Mouse (Mus musculus): ENCODE measurements around the gene Calhm6. TPM values are rescaled to one million over a fixed set of nuclear protein-coding genes. Genes with fewer than 3 reads are reported as not detected.
A peak's percentile ranks its signal among the peaks of the same experiment; 100 is the strongest.

Gene Calhm6
- total and polyA plus RNA-seq, 2 experiments from 2014 or later = 0.29 to 0.84 TPM

DNA sequence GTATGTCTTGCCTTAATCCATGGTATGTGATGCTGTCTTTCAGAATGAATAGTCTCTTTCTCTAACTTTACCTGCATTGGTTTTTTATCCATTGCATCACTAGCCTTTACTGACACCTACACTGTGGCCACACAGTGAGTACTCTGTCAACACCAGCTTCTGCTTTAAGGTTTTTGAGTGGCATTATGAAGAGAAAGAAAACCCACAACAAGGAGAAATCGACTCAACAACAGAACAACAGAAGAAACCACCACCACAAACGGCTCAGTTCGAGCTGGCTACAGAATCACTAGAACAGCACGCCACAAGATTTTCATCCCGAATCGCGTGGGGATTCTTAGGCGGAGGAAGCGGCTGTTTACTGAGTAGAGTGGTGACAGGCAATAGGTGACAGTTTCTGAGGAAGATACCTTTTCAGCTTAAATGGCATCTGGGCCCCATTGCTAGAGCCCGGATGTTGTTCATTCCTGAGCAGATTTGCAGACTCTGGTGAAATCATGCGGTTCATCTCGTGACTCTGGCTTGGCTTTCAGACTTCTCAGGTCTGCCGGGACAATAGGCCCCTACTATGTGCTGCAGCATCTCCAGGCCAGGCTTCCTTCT lies 16.8 kb downstream of the Calhm6 start:
- no peak for TF ChIP-seq CTCF (IDR thresholded peaks at IDR 0.05; ENCODE audit: low read depth)
- ATAC-seq (no peak), DNase-seq (no peak)
- no peaks in the 10 kb centered on the region for H3K4me1 ChIP-seq (ENCODE audit: insufficient read depth)
- no peak overlapping the region for H3K4me2 ChIP-seq (ENCODE audit: low read depth)
- H3K27me3 ChIP-seq (ENCODE audit: insufficient read depth, low read length) = no peaks in the 10 kb centered on the region
- 85% methylated on average over 13 of the region's 13 CpGs for WGBS
- no peak overlapping the region for H3K27ac ChIP-seq (ENCODE audit: low read depth, low read length)
- H3K9me3 ChIP-seq (ENCODE audit: low read length) = no peaks in the 10 kb centered on the region
- H3K4me3 ChIP-seq (ENCODE audit: low read depth, low read length) = no peak overlapping the region
- H3K9ac ChIP-seq = no peak overlapping the region
- H3K36me3 ChIP-seq (ENCODE audit: insufficient read depth) = no peaks in the 10 kb centered on the region

DNA sequence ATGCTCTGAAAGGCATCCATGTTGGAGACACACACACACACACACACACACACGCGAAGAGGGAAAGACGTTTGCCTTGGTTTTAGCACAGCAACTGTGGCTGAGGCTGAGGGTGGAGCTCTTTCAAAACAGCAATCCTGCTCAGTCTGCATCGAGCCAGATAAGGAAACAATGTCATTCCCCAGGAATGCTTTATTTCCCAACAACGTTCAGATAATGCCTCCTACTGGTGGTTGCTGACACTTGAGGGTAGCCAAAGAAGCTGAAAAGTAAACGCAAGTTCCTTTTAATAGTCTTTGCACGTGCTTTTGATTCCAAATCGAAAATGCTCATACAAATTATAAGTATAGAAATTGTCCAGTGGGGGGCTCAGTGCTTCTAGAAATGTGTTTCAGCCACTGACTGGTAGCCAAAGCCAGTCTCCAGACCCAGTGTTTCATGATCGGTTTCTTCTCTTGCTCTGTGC lies 31.3 kb downstream of the Calhm6 start, which contains the start of gene Calhm5:
Gene Calhm5 (minus strand): TSS at position 102 of the 466 bp plus-strand sequence.
- no peaks in the 10 kb centered on the region for H3K9me3 ChIP-seq (ENCODE audit: low read length)
- WGBS = 17% methylated on average over 9 of the region's 9 CpGs
- peak within 1 kb of the TSS; percentile 38 for H3K4me2 ChIP-seq (ENCODE audit: low read depth)
- peak; percentile 66 for DNase-seq
- H3K4me1 ChIP-seq (ENCODE audit: insufficient read depth) = no peaks in the 10 kb centered on the region
- H3K36me3 ChIP-seq (ENCODE audit: insufficient read depth) = no peaks in the 10 kb centered on the region
- H3K27ac ChIP-seq (ENCODE audit: low read depth, low read length) = peak within 1 kb of the TSS; percentile 42; the same call in 1 of the 2 replicates
- peak within 1 kb of the TSS; percentile 23; the same call in 1 of the 2 replicates for H3K9ac ChIP-seq
- peak; percentile 69 for TF ChIP-seq CTCF (IDR thresholded peaks at IDR 0.05; ENCODE audit: low read depth)
- peak; percentile 88 for ATAC-seq
- no peaks in the 10 kb centered on the region for H3K27me3 ChIP-seq (ENCODE audit: insufficient read depth, low read length)
- peak within 1 kb of the TSS; percentile 6; the same call in 1 of the 2 replicates for H3K4me3 ChIP-seq (ENCODE audit: low read depth, low read length)

DNA sequence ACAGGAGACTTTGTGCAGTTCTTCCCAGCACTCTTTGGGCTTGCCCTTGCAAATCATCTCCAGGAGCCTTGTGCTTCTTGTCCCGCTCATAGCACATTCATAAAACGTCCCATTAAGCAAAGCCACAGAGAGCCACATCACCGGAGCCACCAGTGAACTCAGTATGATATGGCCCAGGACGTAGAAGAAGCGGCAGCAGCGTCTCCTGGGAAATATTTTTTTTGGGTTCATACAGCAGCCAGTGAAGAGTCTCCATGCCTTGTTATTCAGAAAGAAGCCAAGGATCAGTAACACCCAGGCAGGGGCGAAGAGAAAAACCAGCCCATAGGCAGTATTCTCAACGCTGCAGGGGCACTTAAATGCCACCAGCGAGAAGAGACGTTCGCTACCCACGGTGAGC lies 31.8 kb downstream of the Calhm6 start:
- H3K27ac ChIP-seq (ENCODE audit: low read depth, low read length) = peak overlapping the region; percentile 42; the same call in 1 of the 2 replicates
- WGBS = 59% methylated on average over 12 of the region's 12 CpGs

GRCm38 (mm10) chr10:34095147-34095546 lies 32.6 kb downstream of the Calhm6 start:
- 71% methylated on average over 2 of the region's 2 CpGs for WGBS
- ATAC-seq = no peak
- no peak for TF ChIP-seq CTCF (IDR thresholded peaks at IDR 0.05; ENCODE audit: low read depth)

More for the DNA sequence above, 31.8 kb downstream of the Calhm6 start:
- no peak for DNase-seq
- Histone ChIP-seq H3K4me2 (ENCODE audit: low read depth) (peak overlapping the region; percentile 38), H3K9ac (peak overlapping the region; percentile 23; the same call in 1 of the 2 replicates), H3K4me3 (ENCODE audit: low read depth, low read length) (peak overlapping the region; percentile 6; the same call in 1 of the 2 replicates), H3K36me3 (ENCODE audit: insufficient read depth) (no peaks in the 10 kb centered on the region), H3K27me3 (ENCODE audit: insufficient read depth, low read length) (no peaks in the 10 kb centered on the region), H3K9me3 (ENCODE audit: low read length) (no peaks in the 10 kb centered on the region), H3K4me1 (ENCODE audit: insufficient read depth) (no peaks in the 10 kb centered on the region)
- ATAC-seq = peak; percentile 44
- no peak for TF ChIP-seq CTCF (IDR thresholded peaks at IDR 0.05; ENCODE audit: low read depth)

GRCm38 (mm10) chr10:34091888-34092287 lies 35.9 kb downstream of the Calhm6 start:
- 65% methylated on average over 5 of the region's 5 CpGs for WGBS
- no peaks in the 10 kb centered on the region for H3K9me3 ChIP-seq (ENCODE audit: low read length)
- no peak overlapping the region for H3K9ac ChIP-seq
- DNase-seq (peak; percentile 45), ATAC-seq (peak; percentile 65)
- H3K27me3 ChIP-seq (ENCODE audit: insufficient read depth, low read length) = no peaks in the 10 kb centered on the region
- no peak for TF ChIP-seq CTCF (IDR thresholded peaks at IDR 0.05; ENCODE audit: low read depth)
- H3K4me1 ChIP-seq (ENCODE audit: insufficient read depth) = no peaks in the 10 kb centered on the region
- H3K36me3 ChIP-seq (ENCODE audit: insufficient read depth) = no peaks in the 10 kb centered on the region
- H3K27ac ChIP-seq (ENCODE audit: low read depth, low read length) = no peak overlapping the region
- no peak overlapping the region for H3K4me3 ChIP-seq (ENCODE audit: low read depth, low read length)
- H3K4me2 ChIP-seq (ENCODE audit: low read depth) = no peak overlapping the region

More at GRCm38 (mm10) chr10:34095147-34095546, 32.6 kb downstream of the Calhm6 start:
- no peak overlapping the region for H3K4me2 ChIP-seq (ENCODE audit: low read depth)
- H3K36me3 ChIP-seq (ENCODE audit: insufficient read depth) = no peaks in the 10 kb centered on the region
- no peak for DNase-seq
- H3K27me3 ChIP-seq (ENCODE audit: insufficient read depth, low read length) = no peaks in the 10 kb centered on the region
- H3K4me3 ChIP-seq (ENCODE audit: low read depth, low read length) = no peak overlapping the region
- no peak overlapping the region for H3K27ac ChIP-seq (ENCODE audit: low read depth, low read length)
- no peaks in the 10 kb centered on the region for H3K4me1 ChIP-seq (ENCODE audit: insufficient read depth)
- no peaks in the 10 kb centered on the region for H3K9me3 ChIP-seq (ENCODE audit: low read length)
- no peak overlapping the region for H3K9ac ChIP-seq

DNA sequence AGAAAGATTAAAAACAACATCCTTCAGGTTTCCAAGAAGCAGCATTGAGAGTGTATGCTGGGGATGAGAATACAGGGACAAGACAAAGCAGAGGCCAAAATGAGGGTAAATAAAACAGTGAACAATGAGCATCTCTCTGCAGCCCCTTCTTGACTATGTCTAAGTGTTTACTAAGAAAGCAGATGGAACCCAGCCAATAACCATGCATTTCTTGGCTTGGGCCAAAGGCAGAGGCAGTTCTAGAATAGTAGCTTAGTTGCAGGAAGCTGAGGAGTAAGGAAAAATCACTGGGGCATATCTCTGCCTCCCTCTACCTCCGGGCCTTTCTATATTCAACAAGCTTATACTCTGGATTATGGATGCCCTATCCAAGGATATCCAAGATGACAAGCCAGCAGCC lies 37.3 kb downstream of the Calhm6 start:
- Histone ChIP-seq H3K9me3 (ENCODE audit: low read length) (no peaks in the 10 kb centered on the region), H3K4me2 (ENCODE audit: low read depth) (no peak overlapping the region), H3K36me3 (ENCODE audit: insufficient read depth) (no peaks in the 10 kb centered on the region), H3K27ac (ENCODE audit: low read depth, low read length) (no peak overlapping the region), H3K27me3 (ENCODE audit: insufficient read depth, low read length) (no peaks in the 10 kb centered on the region), H3K4me1 (ENCODE audit: insufficient read depth) (no peaks in the 10 kb centered on the region), H3K9ac (no peak overlapping the region), H3K4me3 (ENCODE audit: low read depth, low read length) (no peak overlapping the region)
- ATAC-seq (no peak), DNase-seq (no peak)
- WGBS = 87% methylated on average over 1 of the region's 1 CpGs
- TF ChIP-seq CTCF (IDR thresholded peaks at IDR 0.05; ENCODE audit: low read depth) = no peak

- Histone ChIP-seq H3K4me2 (ENCODE audit: low read depth) (no peak overlapping the region), H3K4me1 (ENCODE audit: insufficient read depth) (no peaks in the 10 kb centered on the region), H3K9ac (no peak overlapping the region), H3K36me3 (ENCODE audit: insufficient read depth) (no peaks in the 10 kb centered on the region), H3K27me3 (ENCODE audit: insufficient read depth, low read length) (no peaks in the 10 kb centered on the region), H3K9me3 (ENCODE audit: low read length) (no peaks in the 10 kb centered on the region), H3K4me3 (ENCODE audit: low read depth, low read length) (no peak overlapping the region), H3K27ac (ENCODE audit: low read depth, low read length) (no peak overlapping the region)
- WGBS = 85% methylated on average over 3 of the region's 3 CpGs
- TF ChIP-seq CTCF (IDR thresholded peaks at IDR 0.05; ENCODE audit: low read depth) = no peak
- DNase-seq (no peak), ATAC-seq (no peak)
Observed at GRCm38 (mm10) chr10:34089517-34089916, 38.3 kb downstream of the Calhm6 start.

Data from forebrain, postnatal 0 days (tissue).